Mouse (Mus musculus) testis, adult 2 months (tissue): ENCODE data around the gene Gnptab. TPM values are rescaled to one million over a fixed set of nuclear protein-coding genes. Genes with fewer than 3 reads are reported as not detected.
"Not testable (repeated sequence)": the region's sequence is repeated elsewhere in the genome, so short reads cannot be mapped to it uniquely, and the experiment has no call there.

Source experiments
- H3K27ac ChIP-seq: fragments of 200-500 bp; 2 replicates; pipeline ENCODE4 v1.5.1; 2012; ENCODE audit warnings: low read depth, low read length; ENCODE audit not compliant: control insufficient read depth, insufficient read depth
- H3K27me3 ChIP-seq: fragments of 200-500 bp; 2 replicates; pipeline ENCODE4 v1.6.1; 2012; ENCODE audit warnings: mild to moderate bottlenecking, low read length, moderate library complexity; ENCODE audit not compliant: control insufficient read depth, insufficient read depth
- H3K36me3 ChIP-seq: fragments of 200-500 bp; 2 replicates; pipeline ENCODE4 v1.6.1; 2012; ENCODE audit warnings: mild to moderate bottlenecking, low read length; ENCODE audit not compliant: control insufficient read depth, insufficient read depth
- H3K4me1 ChIP-seq: fragments of 200-500 bp; 2 replicates; pipeline ENCODE4 v1.6.1; 2012; ENCODE audit warnings: low read length; ENCODE audit not compliant: control insufficient read depth, insufficient read depth
- H3K4me3 ChIP-seq: fragments of 200-500 bp; 2 replicates; pipeline ENCODE4 v1.5.1; 2012; ENCODE audit warnings: low read depth, mild to moderate bottlenecking, low read length, moderate library complexity, mixed read lengths; ENCODE audit not compliant: control insufficient read depth
- CTCF ChIP-seq: fragments of 200-500 bp; IDR thresholded peaks from 2 replicates; pipeline ENCODE4 v1.5.1; 2012; ENCODE audit warnings: low read depth, mild to moderate bottlenecking, inconsistent platforms, low read length, moderate library complexity; ENCODE audit not compliant: control insufficient read depth, insufficient read depth, insufficient replicate concordance
- POLR2A ChIP-seq: fragments of 200-500 bp; IDR thresholded peaks from 2 replicates; pipeline ENCODE4 v1.6.1; 2012; ENCODE audit warnings: low read depth, mild to moderate bottlenecking, inconsistent platforms, low read length, moderate library complexity; ENCODE audit not compliant: control insufficient read depth
- polyA plus RNA-seq: library from polyadenylated mRNA; depleted of rRNA; stranded (reverse); fragments of >200 nt; gene quantifications from 2 replicates; pipeline ENCODE4 v1.2.3, GENCODE M21; 2012

Gnptab gene
- polyA plus RNA-seq, 1 experiment, result 10.0 TPM

GRCm38 (mm10) chr10:88451221-88451620 is 72.3 kb downstream of the Gnptab start:
- no peak overlapping the region for H3K27ac ChIP-seq
- H3K36me3 ChIP-seq, result no peaks in the 10 kb centered on the region
- H3K4me3 ChIP-seq, result no peak overlapping the region
- no peaks in the 10 kb centered on the region for H3K4me1 ChIP-seq
- TF ChIP-seq POLR2A (no peak), CTCF (no peak)
- no peaks in the 10 kb centered on the region for H3K27me3 ChIP-seq

GRCm38 (mm10) chr10:88451990-88452389 is 73.1 kb downstream of the Gnptab start:
- Histone ChIP-seq H3K36me3 (no peaks in the 10 kb centered on the region), H3K4me3 (no peak overlapping the region), H3K4me1 (peaks cover 3% of the 10 kb centered on the region), H3K27ac (no peak overlapping the region), H3K27me3 (no peaks in the 10 kb centered on the region)
- TF ChIP-seq POLR2A (no peak), CTCF (no peak)

GRCm38 (mm10) chr10:88457816-88458215 is 78.9 kb downstream of the Gnptab start:
- H3K4me3 ChIP-seq, result peak overlapping the region; percentile 35
- no peak for TF ChIP-seq POLR2A
- TF ChIP-seq CTCF, result no peak
- peaks cover 1% of the 10 kb centered on the region; the same call in 1 of the 2 replicates for H3K36me3 ChIP-seq
- peaks cover 3% of the 10 kb centered on the region for H3K4me1 ChIP-seq
- no peaks in the 10 kb centered on the region for H3K27me3 ChIP-seq
- no peak overlapping the region for H3K27ac ChIP-seq

GRCm38 (mm10) chr10:88459502-88459992 is 80.6 kb downstream of the Gnptab start, which contains the start of gene Sycp3:
Sycp3 (plus strand) TSS chr10:88459569.
- TF ChIP-seq CTCF (peak; percentile 5; the same call in 1 of the 2 replicates), POLR2A (peak; percentile 100)
- Histone ChIP-seq H3K36me3 (peaks cover 1% of the 10 kb centered on the region; the same call in 1 of the 2 replicates), H3K4me3 (peak within 1 kb of the TSS; percentile 98), H3K27ac (peak within 1 kb of the TSS; percentile 99), H3K4me1 (peaks cover 3% of the 10 kb centered on the region), H3K27me3 (no peaks in the 10 kb centered on the region)

GRCm38 (mm10) chr10:88460122-88460820 is 81.3 kb downstream of the Gnptab start:
- H3K4me1 ChIP-seq, result peaks cover 3% of the 10 kb centered on the region
- H3K36me3 ChIP-seq, result peaks cover 1% of the 10 kb centered on the region; the same call in 1 of the 2 replicates
- peak overlapping the region; percentile 98 for H3K4me3 ChIP-seq
- no peak for TF ChIP-seq POLR2A
- no peak for TF ChIP-seq CTCF
- peak overlapping the region; percentile 99 for H3K27ac ChIP-seq
- no peaks in the 10 kb centered on the region for H3K27me3 ChIP-seq

- H3K27ac ChIP-seq, H3K4me3 ChIP-seq, H3K27me3 ChIP-seq, H3K4me1 ChIP-seq, H3K36me3 ChIP-seq: not testable (repeated sequence)
These were observed 103.9 kb downstream of the Gnptab start for GRCm38 (mm10) chr10:88482866-88483265.

- Histone ChIP-seq H3K27me3 (no peaks in the 10 kb centered on the region), H3K4me1 (no peaks in the 10 kb centered on the region), H3K4me3 (no peak overlapping the region), H3K27ac (no peak overlapping the region), H3K36me3 (no peaks in the 10 kb centered on the region; the same call in 1 of the 2 replicates)
- TF ChIP-seq POLR2A, result no peak
- no peak for TF ChIP-seq CTCF
These were observed 109.7 kb downstream of the Gnptab start for GRCm38 (mm10) chr10:88488629-88489028.
